Mouse (Mus musculus) kidney, adult 2 months (tissue): ENCODE results near the gene Gsta4. TPM values are rescaled to one million over a fixed set of nuclear protein-coding genes. Genes with fewer than 3 reads are reported as not detected.
"Not testable (repeated sequence)": the region's sequence is repeated elsewhere in the genome, so short reads cannot be mapped to it uniquely, and the experiment has no call there.

Experiments
- DNase-seq: peaks from one replicate; pipeline ENCODE4 v3.0.0; 2021
- H3K27ac ChIP-seq: fragments of 200-500 bp; 2 replicates; pipeline ENCODE4 v1.5.1; 2012; ENCODE audit warnings: low read depth, low read length, control low read depth, inconsistent platforms; ENCODE audit not compliant: insufficient read depth
- H3K27me3 ChIP-seq: fragments of 200-500 bp; replicated peaks from 2 replicates; pipeline ENCODE4 v1.6.1; 2012; ENCODE audit warnings: mild to moderate bottlenecking, moderate library complexity, low read length, inconsistent platforms; ENCODE audit not compliant: control insufficient read depth, insufficient read depth
- H3K36me3 ChIP-seq: fragments of 200-500 bp; 2 replicates; pipeline ENCODE4 v1.6.1; 2012; ENCODE audit warnings: mild to moderate bottlenecking, moderate library complexity, low read length, inconsistent platforms; ENCODE audit not compliant: control insufficient read depth, insufficient read depth
- H3K4me1 ChIP-seq: fragments of 200-500 bp; 2 replicates; pipeline ENCODE4 v1.6.1; 2011; ENCODE audit warnings: low read length; ENCODE audit not compliant: control insufficient read depth, insufficient read depth
- H3K4me3 ChIP-seq: fragments of 200-500 bp; 2 replicates; pipeline ENCODE4 v1.5.1; 2011; ENCODE audit warnings: mild to moderate bottlenecking, low read depth, low read length, control low read depth; ENCODE audit not compliant: insufficient read depth
- CTCF ChIP-seq: fragments of 200-500 bp; conservative IDR thresholded peaks from 2 replicates; pipeline ENCODE4 v1.5.1; 2011; ENCODE audit warnings: low read depth, mild to moderate bottlenecking, control low read depth, low read length, moderate library complexity, mixed read lengths; ENCODE audit not compliant: insufficient read depth, insufficient read length
- POLR2A ChIP-seq: fragments of 200-500 bp; IDR thresholded peaks from one replicate; pipeline ENCODE4 v1.6.1; 2011; ENCODE audit warnings: low read depth, low read length, control low read depth
- WGBS: fragments of 180-500 bp; shearing (Covaris S2); methylation state at CpG from one replicate; pipeline ENCODE4 v1.1.7; 2018; 5-methylcytosine and 5-hydroxymethylcytosine counted together
- polyA plus RNA-seq: library from polyadenylated mRNA; depleted of rRNA; stranded (reverse); fragments of >200 nt; gene quantifications from 2 replicates; pipeline ENCODE4 v1.2.3, GENCODE M21; 2012

Gsta4 gene
- polyA plus RNA-seq, 1 experiment, result 154 TPM

GRCm38 (mm10) chr9:78212341-78213049 lies 29.9 kb downstream of the Gsta4 start:
- no peaks in the 10 kb centered on the region for H3K27me3 ChIP-seq
- DNase-seq, result no peak
- H3K4me3 ChIP-seq, result no peak overlapping the region
- H3K27ac ChIP-seq, result no peak overlapping the region
- H3K36me3 ChIP-seq, result no peaks in the 10 kb centered on the region
- TF ChIP-seq POLR2A (no peak), CTCF (no peak)
- no peaks in the 10 kb centered on the region; the same call in 1 of the 2 replicates for H3K4me1 ChIP-seq
- WGBS, result 59% methylated on average over 7 of the region's 7 CpGs

GRCm38 (mm10) chr9:78217074-78217473 lies 34.5 kb downstream of the Gsta4 start:
- TF ChIP-seq POLR2A (no peak), CTCF (no peak)
- DNase-seq, result peak; percentile 55
- WGBS, result 40% methylated on average over 4 of the region's 4 CpGs
- no peaks in the 10 kb centered on the region for H3K27me3 ChIP-seq
- H3K36me3 ChIP-seq, result no peaks in the 10 kb centered on the region
- H3K4me1 ChIP-seq, result no peaks in the 10 kb centered on the region; the same call in 1 of the 2 replicates
- H3K27ac ChIP-seq, result no peak overlapping the region
- H3K4me3 ChIP-seq, result no peak overlapping the region

DNA sequence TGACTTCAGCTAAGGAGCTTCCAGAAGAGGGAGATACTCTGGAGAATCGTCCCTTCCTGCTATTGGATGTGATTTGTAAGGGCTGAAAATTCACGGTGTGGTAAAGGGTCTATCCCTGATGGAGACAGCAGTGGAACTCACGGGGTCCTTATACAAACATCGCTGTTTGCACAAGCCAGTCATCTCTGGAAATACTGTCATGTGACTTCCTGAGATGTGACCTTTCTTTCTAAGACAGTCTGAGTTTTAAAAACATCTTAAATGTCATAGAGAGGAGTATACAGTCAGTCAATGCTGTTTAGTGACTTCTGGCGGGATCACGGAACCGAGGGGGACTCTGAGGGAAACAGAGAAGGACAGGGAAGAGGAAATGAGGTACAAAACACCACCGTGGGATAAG lies 40.0 kb downstream of the Gsta4 start:
- TF ChIP-seq POLR2A, result no peak
- no peak for TF ChIP-seq CTCF
- Histone ChIP-seq H3K4me1 (0 out of 2 replicates have a peak, but pooled peaks cover 3% of the 10 kb centered on the region), H3K4me3 (no peak overlapping the region), H3K36me3 (no peaks in the 10 kb centered on the region), H3K27ac (no peak overlapping the region), H3K27me3 (no peaks in the 10 kb centered on the region)
- DNase-seq, result no peak
- WGBS, result 54% methylated on average over 8 of the region's 8 CpGs

- Histone ChIP-seq H3K27ac (no peak overlapping the region), H3K27me3 (no peaks in the 10 kb centered on the region), H3K4me3 (no peak overlapping the region), H3K36me3 (no peaks in the 10 kb centered on the region), H3K4me1 (0 out of 2 replicates have a peak, but pooled peaks cover 3% of the 10 kb centered on the region)
- DNase-seq, result peak; percentile 68
- no peak for TF ChIP-seq POLR2A
- no peak for TF ChIP-seq CTCF
- 54% methylated on average over 10 of the region's 10 CpGs for WGBS
These were observed 40.8 kb downstream of the Gsta4 start for GRCm38 (mm10) chr9:78223221-78223902.

- no peak for DNase-seq
- Histone ChIP-seq H3K4me3 (no peak overlapping the region), H3K27ac (no peak overlapping the region), H3K27me3 (no peaks in the 10 kb centered on the region), H3K36me3 (no peaks in the 10 kb centered on the region), H3K4me1 (peaks cover 8% of the 10 kb centered on the region; the same call in 1 of the 2 replicates)
- TF ChIP-seq POLR2A (no peak), CTCF (no peak)
- WGBS, result 93% methylated on average over 2 of the region's 2 CpGs
These were observed 41.8 kb downstream of the Gsta4 start for GRCm38 (mm10) chr9:78224418-78224817.

DNA sequence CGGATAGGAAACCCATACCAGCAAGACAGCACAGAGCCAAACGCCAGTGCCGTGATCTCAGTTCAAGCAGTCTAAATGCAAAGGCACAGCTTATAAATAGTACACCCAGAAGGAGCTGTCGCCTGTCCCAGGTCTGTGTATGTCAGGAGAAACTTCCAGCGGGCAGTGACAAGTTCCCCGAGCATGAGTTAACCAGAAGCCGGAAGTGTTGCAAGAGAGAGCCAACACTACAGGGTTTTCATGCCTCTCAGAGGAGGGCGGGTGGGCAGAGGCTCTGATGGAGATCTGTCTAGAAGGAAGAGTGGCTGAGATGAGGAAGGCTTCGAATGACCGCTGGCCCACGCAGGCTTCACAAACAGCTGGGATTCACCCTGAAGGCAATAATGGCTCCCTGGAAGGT lies 42.7 kb downstream of the Gsta4 start:
- H3K4me3 ChIP-seq, result no peak overlapping the region
- H3K27me3 ChIP-seq, result no peaks in the 10 kb centered on the region
- no peak for DNase-seq
- peaks cover 8% of the 10 kb centered on the region; the same call in 1 of the 2 replicates for H3K4me1 ChIP-seq
- H3K36me3 ChIP-seq, result no peaks in the 10 kb centered on the region
- TF ChIP-seq POLR2A, result no peak
- no peak for TF ChIP-seq CTCF
- 71% methylated on average over 11 of the region's 11 CpGs for WGBS
- no peak overlapping the region for H3K27ac ChIP-seq

GRCm38 (mm10) chr9:78228122-78228521 lies 45.5 kb downstream of the Gsta4 start:
- H3K4me3 ChIP-seq, result no peak overlapping the region
- DNase-seq, result no peak
- H3K27ac ChIP-seq, result no peak overlapping the region
- H3K36me3 ChIP-seq, result no peaks in the 10 kb centered on the region
- TF ChIP-seq CTCF (no peak), POLR2A (no peak)
- H3K4me1 ChIP-seq, result peaks cover 5% of the 10 kb centered on the region; the same call in 1 of the 2 replicates
- 92% methylated on average over 2 of the region's 2 CpGs for WGBS
- H3K27me3 ChIP-seq, result no peaks in the 10 kb centered on the region

- WGBS, result 28% methylated on average over 3 of the region's 3 CpGs
- not testable (repeated sequence) for H3K27ac ChIP-seq
- peak; percentile 87 for DNase-seq
These were observed 47.1 kb downstream of the Gsta4 start for GRCm38 (mm10) chr9:78229658-78230057.

GRCm38 (mm10) chr9:78230461-78230860 lies 47.9 kb downstream of the Gsta4 start, which contains the start of gene Gsta1:
Gsta1 (plus strand) TSS chr9:78230656.
- 45% methylated on average over 3 of the region's 3 CpGs for WGBS
- not testable (repeated sequence) for H3K27me3 ChIP-seq, DNase-seq, H3K4me3 ChIP-seq, H3K27ac ChIP-seq, H3K4me1 ChIP-seq, H3K36me3 ChIP-seq

More at GRCm38 (mm10) chr9:78229658-78230057, 47.1 kb downstream of the Gsta4 start:
- H3K27me3 ChIP-seq, H3K4me3 ChIP-seq, H3K36me3 ChIP-seq, H3K4me1 ChIP-seq: not testable (repeated sequence)
